Mouse (Mus musculus): ENCODE results near the gene Pttg1ip. TPM values are rescaled to one million over a fixed set of nuclear protein-coding genes. Genes with fewer than 3 reads are reported as not detected.
A peak's percentile ranks its signal among the peaks of the same experiment; 100 is the strongest.

Gene Pttg1ip
- polyA plus RNA-seq, 1 experiment from 2014 or later: 112 TPM

DNA sequence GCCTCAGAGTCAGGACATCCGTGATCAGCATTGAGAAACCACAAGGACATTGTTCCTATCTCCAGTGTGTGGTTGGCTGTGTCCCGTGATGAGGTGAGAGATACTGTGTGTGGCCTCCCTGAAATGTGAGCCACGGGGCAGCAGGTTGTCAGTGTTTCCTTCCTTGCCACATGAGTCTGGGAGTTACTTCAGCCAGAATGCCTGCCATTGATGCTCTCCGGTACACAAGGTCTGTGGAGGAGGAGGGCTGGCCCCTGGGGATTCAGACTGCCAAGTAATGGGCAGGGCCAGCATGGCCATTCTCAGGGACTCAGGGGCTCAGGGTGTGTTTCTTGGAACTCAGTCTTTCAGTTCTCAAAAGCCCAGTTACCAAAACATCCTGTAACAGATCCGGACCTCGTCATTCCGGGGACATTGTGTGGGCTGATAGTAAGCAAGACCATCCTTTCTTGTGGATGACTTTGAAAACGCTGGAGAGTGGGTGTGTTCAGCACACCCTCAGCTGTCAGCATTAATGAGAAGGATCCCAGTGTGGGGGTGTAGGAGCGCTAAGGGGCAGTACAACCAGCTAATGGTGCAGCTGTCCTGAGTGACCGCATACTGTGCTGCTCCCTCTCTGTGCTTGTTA is 2.4 kb downstream of the Pttg1ip start:
- Histone ChIP-seq H3K27me3 (ENCODE audit: insufficient read depth, low read length) (no peaks in the 10 kb centered on the region), H3K9me3 (ENCODE audit: low read depth, low read length) (no peaks in the 10 kb centered on the region), H3K27ac (ENCODE audit: low read depth) (no peak overlapping the region), H3K4me3 (ENCODE audit: low read depth, low read length) (no peak overlapping the region), H3K4me2 (no peak overlapping the region; the same call in 1 of the 2 replicates), H3K4me1 (ENCODE audit: insufficient read depth) (peaks cover 8% of the 10 kb centered on the region), H3K9ac (no peak overlapping the region), H3K36me3 (ENCODE audit: insufficient read depth) (peaks cover 15% of the 10 kb centered on the region; the same call in 1 of the 2 replicates)
- DNase-seq (no peak), ATAC-seq (ENCODE audit: insufficient read depth) (no peak)
- TF ChIP-seq CTCF (IDR thresholded peaks at IDR 0.05; ENCODE audit: low read depth): no peak
- 65% methylated on average over 10 of the region's 10 CpGs for WGBS

DNA sequence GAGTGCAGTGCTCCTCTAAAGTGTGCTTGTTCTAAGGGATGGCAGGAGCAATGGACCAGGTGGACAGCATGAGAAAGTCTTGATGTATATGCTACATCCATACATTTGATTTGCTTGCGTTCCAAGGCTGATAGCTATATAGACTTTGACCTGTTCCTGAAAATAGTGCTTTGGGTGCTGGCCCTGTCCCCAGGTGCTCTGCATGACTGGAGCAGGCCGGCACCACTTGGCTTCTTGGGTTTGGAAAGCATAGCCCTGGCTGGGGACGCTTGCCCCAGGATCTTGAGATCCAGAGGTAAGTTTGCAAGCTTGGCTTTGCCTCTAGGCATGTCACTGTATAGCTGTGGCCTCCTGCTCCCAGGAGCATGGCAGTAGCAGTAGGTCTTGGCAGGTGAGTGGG is 5.1 kb downstream of the Pttg1ip start:
- H3K27ac ChIP-seq (ENCODE audit: low read depth): no peak overlapping the region
- peaks cover 41% of the 10 kb centered on the region for H3K36me3 ChIP-seq (ENCODE audit: insufficient read depth)
- 83% methylated on average over 3 of the region's 3 CpGs for whole genome bisulfite sequencing
- H3K9ac ChIP-seq: no peak overlapping the region
- H3K4me2 ChIP-seq: no peak overlapping the region
- no peak for DNase-seq
- ATAC-seq (ENCODE audit: insufficient read depth): no peak
- H3K4me3 ChIP-seq (ENCODE audit: low read depth, low read length): no peak overlapping the region
- TF ChIP-seq CTCF (IDR thresholded peaks at IDR 0.05; ENCODE audit: low read depth): no peak
- no peaks in the 10 kb centered on the region for H3K9me3 ChIP-seq (ENCODE audit: low read depth, low read length)
- H3K27me3 ChIP-seq (ENCODE audit: insufficient read depth, low read length): no peaks in the 10 kb centered on the region
- peaks cover 3% of the 10 kb centered on the region for H3K4me1 ChIP-seq (ENCODE audit: insufficient read depth)

DNA sequence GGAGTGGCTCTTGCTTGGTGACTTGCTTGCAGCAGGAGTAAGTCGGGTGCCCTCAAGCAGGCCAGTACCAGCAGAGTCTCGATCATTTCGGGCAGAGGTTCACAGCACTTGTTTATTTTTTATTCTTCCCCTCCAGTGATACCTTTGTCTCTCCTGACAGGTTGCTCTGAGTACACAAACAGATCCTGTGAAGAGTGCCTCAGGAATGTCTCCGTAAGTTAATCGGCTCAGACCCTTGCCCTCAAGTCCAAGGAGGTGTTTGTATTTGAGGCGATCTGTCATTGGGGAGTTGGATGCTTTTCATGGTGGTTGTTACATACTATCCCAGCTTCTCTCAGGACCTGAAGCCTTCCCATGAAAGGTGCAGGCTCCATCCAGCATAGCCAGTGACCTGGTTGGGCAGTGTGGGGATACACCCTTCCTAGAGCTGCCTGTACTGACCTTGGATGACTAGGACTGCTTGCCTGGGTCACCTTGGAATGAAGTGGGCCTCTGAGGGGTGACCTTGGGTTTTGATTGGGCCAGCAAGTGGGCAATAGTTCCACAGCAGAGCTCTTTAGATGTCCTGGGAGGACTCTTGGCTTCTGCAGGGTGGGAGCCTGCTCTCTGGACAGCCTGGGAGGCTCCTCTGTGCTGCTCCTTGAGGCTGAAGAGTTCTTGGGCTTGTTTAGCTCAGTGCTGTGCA is 5.7 kb downstream of the Pttg1ip start:
- DNase-seq (no peak), ATAC-seq (ENCODE audit: insufficient read depth) (no peak)
- Histone ChIP-seq H3K9me3 (ENCODE audit: low read depth, low read length) (no peaks in the 10 kb centered on the region), H3K4me3 (ENCODE audit: low read depth, low read length) (no peak overlapping the region), H3K36me3 (ENCODE audit: insufficient read depth) (peaks cover 47% of the 10 kb centered on the region), H3K4me1 (ENCODE audit: insufficient read depth) (peaks cover 3% of the 10 kb centered on the region), H3K9ac (no peak overlapping the region), H3K27me3 (ENCODE audit: insufficient read depth, low read length) (no peaks in the 10 kb centered on the region), H3K4me2 (no peak overlapping the region), H3K27ac (ENCODE audit: low read depth) (no peak overlapping the region)
- 45% methylated on average over 6 of the region's 6 CpGs for WGBS
- TF ChIP-seq CTCF (IDR thresholded peaks at IDR 0.05; ENCODE audit: low read depth): no peak

DNA sequence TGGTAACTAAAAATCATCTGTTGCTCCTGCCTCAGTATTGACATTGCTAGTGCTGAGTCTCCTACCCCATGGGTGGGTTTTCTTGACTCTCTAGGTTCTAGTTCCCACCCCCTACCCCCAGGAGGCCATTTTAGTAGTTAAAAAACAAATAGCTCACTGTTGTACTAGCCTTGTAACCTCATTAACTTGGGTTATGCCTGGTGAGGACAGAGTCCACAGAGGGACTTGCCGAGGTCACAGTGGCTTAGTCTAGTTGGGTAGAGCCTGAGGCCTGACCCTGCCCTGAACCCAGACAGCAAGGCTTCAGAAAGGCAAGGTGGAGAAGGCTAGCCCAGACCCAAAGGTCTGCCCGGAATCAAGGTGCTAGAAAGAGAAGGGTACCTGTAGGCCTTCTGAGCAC is 6.5 kb downstream of the Pttg1ip start:
- Histone ChIP-seq H3K4me2 (no peak overlapping the region), H3K27me3 (ENCODE audit: insufficient read depth, low read length) (no peaks in the 10 kb centered on the region), H3K36me3 (ENCODE audit: insufficient read depth) (peaks cover 54% of the 10 kb centered on the region), H3K27ac (ENCODE audit: low read depth) (no peak overlapping the region), H3K9me3 (ENCODE audit: low read depth, low read length) (no peaks in the 10 kb centered on the region), H3K9ac (no peak overlapping the region; the same call in 1 of the 2 replicates), H3K4me3 (ENCODE audit: low read depth, low read length) (no peak overlapping the region), H3K4me1 (ENCODE audit: insufficient read depth) (no peaks in the 10 kb centered on the region; the same call in 1 of the 2 replicates)
- WGBS: 87% methylated on average over 2 of the region's 2 CpGs
- no peak for TF ChIP-seq CTCF (IDR thresholded peaks at IDR 0.05; ENCODE audit: low read depth)
- DNase-seq (no peak), ATAC-seq (ENCODE audit: insufficient read depth) (no peak)

DNA sequence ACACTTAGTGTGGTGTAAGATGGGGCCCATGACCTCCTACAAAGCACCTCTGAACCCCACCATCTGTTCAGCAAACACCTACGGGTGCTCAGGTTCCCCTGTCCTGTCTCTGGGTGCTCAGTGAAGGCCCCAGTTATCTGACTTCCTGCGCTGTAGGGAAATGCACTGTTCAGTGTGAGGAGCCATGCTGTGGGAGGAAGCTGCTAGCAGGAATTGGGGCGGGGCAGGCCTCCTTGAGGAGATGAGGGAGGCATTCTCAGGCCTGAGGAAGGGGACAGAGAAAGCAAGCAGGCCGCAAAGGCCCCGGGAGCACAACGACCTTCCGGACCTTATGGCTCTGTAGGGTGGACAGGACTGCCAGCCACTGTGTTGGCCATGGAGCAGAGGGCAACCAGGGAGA is 7.6 kb downstream of the Pttg1ip start:
- Histone ChIP-seq H3K9ac (no peak overlapping the region), H3K36me3 (ENCODE audit: insufficient read depth) (peaks cover 64% of the 10 kb centered on the region), H3K4me1 (ENCODE audit: insufficient read depth) (no peaks in the 10 kb centered on the region; the same call in 1 of the 2 replicates), H3K9me3 (ENCODE audit: low read depth, low read length) (no peaks in the 10 kb centered on the region), H3K4me2 (no peak overlapping the region), H3K27me3 (ENCODE audit: insufficient read depth, low read length) (no peaks in the 10 kb centered on the region), H3K27ac (ENCODE audit: low read depth) (no peak overlapping the region; the same call in 1 of the 2 replicates), H3K4me3 (ENCODE audit: low read depth, low read length) (no peak overlapping the region)
- TF ChIP-seq CTCF (IDR thresholded peaks at IDR 0.05; ENCODE audit: low read depth): no peak
- WGBS: 77% methylated on average over 7 of the region's 7 CpGs
- ATAC-seq (ENCODE audit: insufficient read depth) (no peak), DNase-seq (no peak)

DNA sequence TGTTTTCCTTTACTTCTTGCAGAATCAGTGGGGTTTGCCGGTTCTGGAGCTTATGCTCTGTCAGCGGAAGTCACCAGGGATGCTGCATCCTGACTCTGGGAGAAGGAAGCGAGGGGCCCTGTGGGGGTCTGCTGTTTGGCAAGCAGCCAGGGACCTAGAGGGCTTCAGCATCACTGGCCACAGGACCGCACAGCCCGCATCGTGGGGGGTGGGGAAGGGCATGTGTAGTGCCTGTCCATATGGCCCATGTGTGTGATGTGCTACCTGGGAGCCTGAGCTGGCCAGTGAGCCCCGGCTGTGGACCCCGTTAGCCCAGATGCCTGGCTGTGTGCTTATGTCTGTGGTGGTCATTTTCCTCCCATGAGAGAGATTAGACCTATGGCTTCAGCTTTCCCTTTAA is 8.2 kb downstream of the Pttg1ip start:
- Histone ChIP-seq H3K27ac (ENCODE audit: low read depth) (no peak overlapping the region), H3K9me3 (ENCODE audit: low read depth, low read length) (no peaks in the 10 kb centered on the region), H3K36me3 (ENCODE audit: insufficient read depth) (peaks cover 71% of the 10 kb centered on the region), H3K27me3 (ENCODE audit: insufficient read depth, low read length) (no peaks in the 10 kb centered on the region), H3K4me1 (ENCODE audit: insufficient read depth) (no peaks in the 10 kb centered on the region; the same call in 1 of the 2 replicates), H3K4me3 (ENCODE audit: low read depth, low read length) (no peak overlapping the region), H3K9ac (no peak overlapping the region), H3K4me2 (no peak overlapping the region)
- no peak for TF ChIP-seq CTCF (IDR thresholded peaks at IDR 0.05; ENCODE audit: low read depth)
- 52% methylated on average over 8 of the region's 8 CpGs for WGBS
- DNase-seq: peak; percentile 26
- peak; percentile 42; the same call in 1 of the 2 replicates for ATAC-seq (ENCODE audit: insufficient read depth)

DNA sequence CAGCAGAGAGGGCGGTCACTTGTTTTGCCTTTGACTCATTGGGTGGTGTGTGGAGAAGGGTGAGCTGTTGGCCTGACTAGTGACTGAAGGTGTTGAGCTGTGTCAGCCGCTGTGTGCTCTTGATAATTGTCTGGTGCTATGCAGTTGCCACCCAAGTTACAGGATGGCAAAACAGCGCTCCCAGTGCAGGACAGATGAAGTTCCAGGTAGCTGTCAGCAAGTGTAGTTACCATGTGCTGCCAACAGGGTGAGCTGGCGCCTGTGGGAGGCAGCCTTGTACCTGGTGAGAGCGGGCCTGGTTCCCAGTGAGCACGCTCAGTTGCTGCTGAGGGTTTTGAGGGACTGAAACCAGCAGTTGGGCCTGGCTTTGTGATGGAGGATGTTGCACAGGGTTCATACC is 9.3 kb downstream of the Pttg1ip start:
- no peak overlapping the region for H3K27ac ChIP-seq (ENCODE audit: low read depth)
- 46% methylated on average over 6 of the region's 6 CpGs for WGBS
- no peaks in the 10 kb centered on the region for H3K4me1 ChIP-seq (ENCODE audit: insufficient read depth)
- H3K27me3 ChIP-seq (ENCODE audit: insufficient read depth, low read length): no peaks in the 10 kb centered on the region
- DNase-seq (peak; percentile 67), ATAC-seq (ENCODE audit: insufficient read depth) (peak; percentile 67)
- peaks cover 81% of the 10 kb centered on the region for H3K36me3 ChIP-seq (ENCODE audit: insufficient read depth)
- H3K9me3 ChIP-seq (ENCODE audit: low read depth, low read length): no peaks in the 10 kb centered on the region
- H3K4me2 ChIP-seq: no peak overlapping the region
- H3K4me3 ChIP-seq (ENCODE audit: low read depth, low read length): no peak overlapping the region
- H3K9ac ChIP-seq: no peak overlapping the region
- TF ChIP-seq CTCF (IDR thresholded peaks at IDR 0.05; ENCODE audit: low read depth): peak; percentile 86

Measured in lung, embryonic 14.5 days (tissue).